Mouse (Mus musculus) frontal cortex, postnatal 14 days (tissue): Measurements from ENCODE around the gene Rnf225.

Experiments used
- DNase-seq, 2 experiments: peaks; one replicate each; pipeline ENCODE4 v3.0.0; 2022; ENCODE audit warnings: low spot score in 2 of 2

Rnf225 gene

GRCm38 (mm10) chr7:12980291-12980690 lies 53.1 kb downstream of the Rnf225 start:
- no peak for DNase-seq
